Mouse (Mus musculus) left cerebral cortex, adult 8-10 months (tissue): ENCODE data around the gene Atf6b. TPM values are rescaled to one million over a fixed set of nuclear protein-coding genes. Genes with fewer than 3 reads are reported as not detected.

Experiments used
- DNase-seq, 2 experiments: peaks; one replicate each; pipeline ENCODE4 v3.0.0; 2022; ENCODE audit warnings: low spot score in 2 of 2
- total RNA-seq, 4 experiments: library from RNA; stranded (reverse); gene quantifications; 2 replicates each; pipeline ENCODE4 v1.2.4; 2022

Gene Atf6b
- 10 to 100 TPM; 46.3 to 56.8 (median 53.7) TPM for total RNA-seq

DNA sequence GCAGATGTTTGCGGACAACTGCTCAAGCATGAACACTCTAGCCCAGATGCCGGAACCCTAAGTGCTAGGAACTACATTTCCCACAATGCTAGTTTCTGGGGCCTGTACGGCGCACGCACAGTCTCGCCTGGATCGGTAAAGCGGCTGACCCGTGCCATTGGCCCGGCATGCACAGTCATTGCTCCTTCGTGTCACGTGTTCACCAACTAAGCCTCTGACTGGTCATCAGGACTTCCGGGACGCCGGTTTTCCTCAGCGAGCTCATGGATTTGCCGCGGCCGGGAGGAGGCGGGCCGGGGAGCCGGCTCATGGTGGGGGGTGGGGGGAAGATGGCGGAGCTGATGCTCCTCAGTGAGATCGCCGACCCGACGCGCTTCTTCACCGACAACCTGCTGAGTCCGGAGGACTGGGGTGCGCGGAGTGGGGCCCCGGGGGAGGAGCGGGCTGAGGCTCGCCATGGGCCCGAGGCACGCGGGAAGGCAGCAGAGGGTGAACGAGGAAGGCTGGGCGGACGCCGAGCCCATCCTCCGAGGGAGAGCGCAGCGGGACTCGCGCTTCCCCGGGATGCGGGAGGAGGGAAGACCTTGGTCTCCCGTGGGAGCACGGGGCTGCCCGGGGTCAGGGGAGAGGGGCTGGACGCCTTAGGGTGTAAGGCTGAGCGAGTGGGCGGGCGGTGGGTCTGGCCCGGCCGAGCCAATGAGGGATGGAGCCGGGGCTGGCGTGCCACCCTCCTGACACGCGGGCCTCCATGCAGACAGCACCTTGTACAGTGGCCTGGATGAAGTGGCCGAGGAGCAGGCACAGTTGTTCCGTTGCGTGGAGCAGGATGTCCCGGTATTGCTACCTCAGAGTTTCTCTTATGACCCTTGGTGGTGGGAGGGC is at the start of gene Atf6b:
Gene Atf6b, plus strand, starts transcription at position 241 of the 882 bp plus-strand sequence.
- peak; percentile 80 to 99 for DNase-seq

DNA sequence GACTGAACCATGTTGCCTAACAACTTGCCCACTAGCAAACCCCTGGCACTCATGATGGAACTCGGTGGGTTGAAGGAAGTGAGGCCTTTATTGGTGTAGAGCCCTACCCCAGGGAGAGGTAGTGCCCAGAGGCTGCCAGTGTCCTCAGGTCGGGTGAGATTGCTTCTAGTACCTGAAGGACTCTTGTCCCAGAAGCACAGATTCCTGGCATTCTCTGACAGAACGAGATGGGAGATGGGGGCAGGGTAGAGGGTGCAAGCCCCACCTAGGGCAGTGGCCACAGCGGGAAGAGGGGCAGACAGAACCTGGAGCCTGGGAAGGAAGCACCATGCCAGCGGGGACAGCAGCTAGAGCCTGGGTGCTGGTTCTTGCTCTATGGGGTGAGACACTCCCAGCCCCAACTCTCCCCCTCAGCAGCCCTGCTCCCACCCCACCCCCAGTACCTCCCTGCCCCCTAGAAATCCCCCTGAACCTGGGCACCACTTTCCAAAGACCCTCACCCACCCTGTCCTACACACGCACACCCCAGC is 49.3 kb upstream of the Atf6b start, which contains the start of gene Ager:
Gene Ager, plus strand, starts transcription at position 297 of the 530 bp plus-strand sequence.
- DNase-seq: no peak

DNA sequence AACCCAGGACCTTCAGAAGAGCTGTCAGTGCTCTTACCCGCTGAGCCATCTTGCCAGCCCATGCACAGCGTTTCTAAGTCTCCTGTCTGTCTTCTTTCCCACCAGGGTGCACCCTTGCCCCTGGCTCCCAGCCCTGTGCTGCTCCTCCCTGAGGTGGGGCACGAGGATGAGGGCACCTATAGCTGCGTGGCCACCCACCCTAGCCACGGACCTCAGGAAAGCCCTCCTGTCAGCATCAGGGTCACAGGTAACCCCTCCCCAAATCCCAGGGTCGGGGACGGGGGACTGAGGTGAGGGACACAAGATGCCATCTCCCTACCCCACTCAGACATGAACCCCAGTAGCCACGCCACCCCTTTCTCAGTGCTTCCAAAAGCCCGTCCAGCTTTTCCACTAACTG is 47.1 kb upstream of the Atf6b start:
- DNase-seq: no peak

DNA sequence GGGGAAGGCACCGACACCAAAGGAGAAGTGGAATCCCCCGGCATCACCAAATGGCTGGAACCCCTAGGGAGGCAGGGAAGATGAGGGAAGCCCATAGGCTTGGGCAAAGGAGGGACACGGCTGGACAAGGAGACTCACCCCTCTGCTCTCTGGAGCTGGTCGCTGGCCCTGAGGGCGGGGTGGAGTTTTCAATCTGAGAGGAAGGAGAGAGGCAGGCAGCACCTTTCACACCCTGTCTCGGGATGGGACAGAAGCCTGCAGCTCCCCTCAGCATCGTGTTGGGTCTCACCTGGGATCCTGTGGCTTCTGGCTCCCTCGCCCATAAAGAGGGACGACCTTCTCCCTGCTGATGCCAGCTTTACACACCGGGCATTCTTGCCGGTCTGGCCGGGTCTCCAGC is 45.1 kb upstream of the Atf6b start:
- no peak for DNase-seq

DNA sequence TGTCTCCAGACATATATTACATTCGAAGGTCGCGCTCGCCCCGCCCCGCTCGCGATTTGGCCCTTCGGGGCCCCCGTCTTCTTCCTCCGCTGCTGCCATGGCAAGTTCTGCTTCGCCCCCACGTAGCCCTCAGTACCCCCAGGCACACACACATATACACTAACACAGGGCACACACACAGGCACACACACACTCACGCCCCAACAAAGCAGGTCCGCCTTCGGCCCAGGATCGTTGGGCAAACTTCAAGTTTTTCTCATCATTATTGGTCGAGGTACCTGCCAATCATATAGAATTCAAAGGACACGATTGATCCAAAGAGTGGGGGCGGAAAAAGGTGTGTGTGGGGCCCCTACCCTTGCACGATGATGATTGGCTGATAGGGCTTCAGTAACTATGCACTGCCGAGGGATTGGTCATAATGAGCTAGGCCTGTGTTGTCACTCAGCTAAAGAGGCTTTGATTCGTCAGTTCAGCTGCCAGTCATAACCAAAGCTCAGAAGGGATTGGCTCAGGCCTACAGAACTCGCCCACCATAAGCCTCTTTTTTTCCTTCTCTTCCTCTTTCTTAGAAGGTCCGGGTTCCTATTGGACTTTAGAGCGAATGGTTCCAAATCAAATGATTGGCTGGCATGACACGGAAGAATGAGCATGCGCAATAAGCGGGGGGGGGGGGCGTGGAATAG is 43.4 kb upstream of the Atf6b start, which contains the start of gene Rnf5:
Gene Rnf5, minus strand, starts transcription at position 316 of the 686 bp plus-strand sequence.
- DNase-seq: peak; percentile 96 to 100

DNA sequence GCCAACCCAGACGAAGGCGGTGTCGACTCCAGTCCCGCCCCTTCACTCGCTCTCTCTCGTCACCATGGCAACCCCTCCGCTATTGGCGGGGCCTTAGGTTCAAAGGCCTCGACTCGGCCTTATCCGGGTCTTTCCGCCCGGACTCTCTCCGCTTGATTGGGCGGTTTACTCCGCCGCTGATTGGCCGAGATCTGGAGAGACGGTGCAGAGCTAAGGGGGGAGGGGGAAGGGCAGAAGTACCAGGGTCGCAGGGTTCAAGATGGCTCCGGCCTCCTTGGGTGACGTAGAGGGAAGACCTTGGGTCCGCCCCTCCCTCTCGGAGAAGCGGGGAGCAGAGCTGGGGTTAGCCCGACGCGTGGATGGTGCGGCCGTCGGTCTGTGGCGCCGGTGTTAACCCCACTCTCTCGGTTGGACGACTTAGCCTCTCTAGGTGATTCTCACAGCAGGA is 42.9 kb upstream of the Atf6b start, which contains the start of gene Agpat1:
Gene Agpat1, plus strand, starts transcription at position 202 of the 448 bp plus-strand sequence.
- DNase-seq: peak; percentile 92 to 99

DNA sequence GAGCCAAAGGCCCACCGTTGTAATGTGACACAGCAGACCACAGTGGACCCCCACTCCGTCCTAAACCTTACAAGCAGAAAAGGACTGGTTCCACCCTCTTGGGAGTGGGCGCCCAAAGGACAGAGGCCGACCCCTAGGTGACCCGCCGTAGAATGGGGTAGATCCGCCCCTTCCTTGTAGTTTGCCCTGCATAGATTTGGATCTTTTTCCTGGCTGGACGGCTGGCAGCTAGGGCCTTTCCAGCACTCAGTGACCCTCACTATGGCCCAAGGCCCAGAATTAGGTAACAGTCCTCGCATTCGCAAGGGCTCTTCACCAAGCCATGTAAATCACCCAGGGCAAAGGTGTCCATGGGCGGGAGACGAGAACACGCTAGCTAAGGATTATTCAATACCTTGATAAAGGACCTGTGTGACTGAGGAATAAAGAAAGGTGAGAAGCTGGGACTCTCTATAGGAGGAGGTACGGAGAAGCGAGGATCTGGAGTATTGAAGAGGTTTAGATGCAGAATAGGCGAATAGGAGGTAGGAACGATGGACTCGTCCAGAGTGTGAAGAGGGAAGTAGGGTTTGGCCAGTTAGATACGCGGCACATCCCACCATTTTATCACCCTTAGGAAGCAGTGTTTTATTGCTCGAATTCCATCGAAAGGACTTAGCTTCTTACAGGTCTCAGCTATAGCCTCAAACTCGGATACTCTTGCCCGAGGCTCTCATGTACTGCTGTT is 42.3 kb upstream of the Atf6b start:
- DNase-seq: no peak

DNA sequence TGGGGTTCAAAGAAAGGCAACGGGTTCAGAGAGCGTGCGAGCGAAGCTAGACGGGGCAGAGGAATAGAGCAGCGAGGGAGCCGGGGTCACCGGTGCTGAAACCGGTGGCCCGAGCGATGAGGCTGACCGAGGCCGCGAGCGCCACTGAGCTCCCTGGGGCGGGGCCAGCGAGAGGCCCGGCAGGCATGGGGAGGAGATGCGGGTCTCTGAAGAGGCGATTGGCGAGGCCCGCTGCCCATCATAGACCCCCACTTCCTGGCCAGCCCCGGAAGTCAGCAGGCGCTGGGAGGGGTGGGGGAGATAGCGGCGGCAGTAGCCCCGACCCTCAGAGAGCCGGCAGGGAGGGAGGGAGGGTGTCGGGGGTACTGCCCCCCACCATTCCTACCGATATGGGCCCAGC is 41.3 kb upstream of the Atf6b start:
- peak; percentile 94 to 97 for DNase-seq

DNA sequence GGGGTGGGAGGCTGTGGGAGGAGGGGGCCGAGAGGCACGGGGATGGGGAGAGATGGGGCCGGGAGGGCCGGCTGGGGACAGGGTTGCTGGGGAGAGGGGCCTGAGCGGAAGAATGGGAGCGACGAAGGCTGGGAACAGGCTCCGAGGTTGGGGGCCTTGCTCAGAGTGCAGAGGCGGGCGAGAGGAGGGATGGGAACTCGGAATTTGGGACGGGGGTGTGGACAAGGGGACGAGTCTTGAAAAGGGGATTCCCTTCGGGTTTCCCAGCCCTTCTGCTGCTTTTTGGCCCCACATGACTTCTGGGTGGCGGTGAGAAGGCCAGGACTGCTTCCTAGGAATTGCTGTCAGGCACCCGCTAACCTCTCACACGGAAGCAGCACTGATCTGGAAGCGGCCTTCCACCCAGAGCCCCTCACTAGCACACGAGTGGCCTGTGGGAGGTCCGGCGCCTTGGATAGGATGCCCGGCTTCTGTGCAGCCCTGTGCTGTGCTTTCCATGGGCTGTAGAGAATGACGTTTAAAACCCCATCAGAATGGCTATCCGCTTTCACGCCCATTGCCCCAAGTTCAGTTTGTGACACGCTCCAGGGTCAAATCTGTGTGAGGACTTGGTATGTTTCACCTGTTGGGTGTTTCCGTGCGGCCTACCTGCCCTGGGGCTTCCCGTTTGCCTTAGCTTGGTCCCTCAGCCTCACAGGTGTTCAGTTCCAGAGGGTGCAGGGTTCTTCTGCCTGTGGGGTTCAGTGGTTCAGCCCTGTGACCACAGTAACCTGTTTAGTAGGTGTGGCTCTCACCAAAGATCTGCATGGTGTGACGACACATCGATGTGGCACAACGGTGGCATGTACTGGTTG is 40.5 kb upstream of the Atf6b start:
- no peak for DNase-seq

DNA sequence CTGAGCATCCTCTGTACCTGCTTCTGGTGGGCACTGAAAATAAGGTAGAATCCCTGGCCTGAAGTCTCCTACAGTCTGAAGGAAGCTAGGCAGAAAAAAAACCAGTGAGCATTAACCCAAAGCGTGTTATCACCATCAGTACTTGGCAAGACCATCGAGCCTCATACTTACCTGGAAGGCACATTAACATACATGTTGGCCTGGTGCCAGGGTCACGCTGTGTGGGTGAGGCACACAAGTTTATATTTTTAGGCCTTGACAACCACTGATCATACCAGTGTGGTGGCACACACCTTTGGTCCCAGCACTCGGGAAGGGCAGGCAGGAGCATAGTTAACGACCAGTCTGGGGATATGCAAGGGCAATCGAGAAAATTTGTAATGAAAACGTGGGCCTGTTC is 38.9 kb upstream of the Atf6b start:
- DNase-seq: no peak

DNA sequence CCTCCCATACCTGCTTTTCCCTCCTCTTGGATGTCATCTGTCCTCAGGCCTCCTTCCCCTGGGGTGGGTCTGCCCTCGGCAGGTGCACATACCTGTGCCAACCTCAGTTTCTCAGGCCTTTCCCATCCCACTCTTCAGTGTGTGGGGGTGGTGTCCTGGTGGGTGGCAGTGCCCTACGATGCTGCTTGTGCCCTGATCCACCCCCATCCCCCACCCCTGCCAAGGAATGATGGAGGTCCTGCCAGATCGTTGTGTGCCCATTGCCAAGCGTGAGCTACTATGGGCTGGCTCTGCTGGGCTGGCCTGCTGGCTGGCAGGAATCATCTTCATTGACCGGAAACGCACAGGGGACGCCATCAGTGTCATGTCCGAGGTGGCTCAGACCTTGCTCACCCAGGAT is 35.9 kb upstream of the Atf6b start:
- no peak for DNase-seq

DNA sequence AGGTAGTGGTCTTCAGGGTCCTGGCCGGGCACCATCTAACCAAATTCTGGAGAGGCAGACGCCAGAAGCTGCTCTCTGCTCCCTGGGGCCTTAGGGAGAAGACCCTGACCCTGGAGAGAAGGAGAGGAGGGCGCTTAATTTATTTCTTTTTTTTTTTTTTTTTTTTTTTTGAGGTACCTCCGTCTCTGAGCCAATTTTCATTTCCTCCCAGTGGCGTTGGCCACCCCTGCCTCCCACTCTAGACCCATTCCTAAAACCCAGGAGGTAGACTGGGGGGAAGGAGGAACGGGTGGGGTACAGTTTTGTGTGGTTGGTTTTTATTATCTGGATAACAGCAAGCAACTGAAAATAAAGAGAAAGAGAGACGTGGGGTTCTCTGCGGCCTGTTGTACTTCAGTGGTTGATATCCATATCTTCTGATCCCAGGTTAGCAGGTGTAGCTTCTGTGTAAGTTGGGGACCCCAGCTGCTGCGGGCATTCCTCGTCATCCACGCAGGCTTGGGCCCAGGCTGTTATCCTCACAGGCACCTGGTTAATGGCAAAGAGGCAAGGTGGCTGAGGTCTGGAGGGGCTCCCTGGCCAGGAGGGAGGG is 33.8 kb upstream of the Atf6b start:
- DNase-seq: no peak

DNA sequence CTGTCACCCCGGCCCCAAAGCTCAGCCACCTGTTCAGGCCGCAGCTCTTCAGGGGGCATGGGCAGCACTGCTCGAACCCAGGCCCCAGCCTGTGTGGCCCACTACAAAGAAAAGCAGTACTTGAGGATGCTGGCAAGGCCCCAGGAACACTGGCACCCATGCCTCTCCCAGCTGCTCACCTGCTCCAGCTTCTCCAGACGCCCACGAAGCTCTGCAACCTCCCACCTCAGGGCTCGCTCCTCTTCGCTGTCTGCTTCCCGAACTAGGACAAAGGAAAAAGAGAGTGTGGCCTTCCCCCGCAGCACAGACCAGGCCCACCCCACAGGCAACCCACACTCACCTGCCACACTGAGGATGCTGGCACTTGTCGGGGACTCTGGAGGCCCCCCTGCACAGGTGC is 33.1 kb upstream of the Atf6b start:
- no peak for DNase-seq

DNA sequence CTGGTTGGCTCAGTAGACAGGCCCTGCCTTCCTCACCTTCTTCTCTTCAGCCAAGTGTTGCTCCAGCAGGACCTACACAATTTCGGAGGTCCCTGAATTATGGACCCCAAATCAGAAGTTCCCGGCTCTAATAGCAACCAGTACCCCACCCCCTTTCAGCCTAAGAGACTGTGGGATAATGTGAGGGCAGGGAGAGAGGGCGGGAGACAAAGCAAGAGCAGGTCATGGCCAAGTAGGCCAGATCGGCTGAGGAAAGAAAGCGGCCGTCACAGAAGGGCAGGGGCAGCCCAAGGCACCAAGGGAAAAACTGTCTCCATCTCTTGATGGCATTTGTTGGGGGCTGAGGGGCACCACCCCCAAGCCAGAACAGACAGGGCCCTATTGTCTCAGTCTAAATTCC is 31.1 kb upstream of the Atf6b start, which contains the start of gene Egfl8:
Gene Egfl8, minus strand, starts transcription at position 101 of the 400 bp plus-strand sequence.
- no peak for DNase-seq

DNA sequence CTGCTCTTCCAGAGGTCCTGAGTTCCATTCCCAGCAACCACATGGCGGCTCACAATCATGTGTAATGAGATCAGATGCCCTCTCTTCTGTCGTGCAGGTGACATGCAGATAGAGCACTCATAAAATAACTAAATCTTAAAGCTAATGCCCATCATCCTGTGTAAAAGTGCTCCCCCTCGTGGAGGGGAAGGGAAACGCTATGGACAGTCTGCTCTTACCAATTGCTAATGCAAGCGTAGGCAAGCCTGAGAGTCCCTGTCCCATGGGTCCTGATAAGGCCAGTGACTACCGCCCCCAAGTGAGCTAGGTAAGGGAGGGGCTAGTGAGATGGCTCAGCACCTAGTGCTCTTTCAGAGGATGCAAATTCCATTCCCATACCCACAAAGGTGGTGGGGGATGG is 27.9 kb upstream of the Atf6b start:
- DNase-seq: no peak

DNA sequence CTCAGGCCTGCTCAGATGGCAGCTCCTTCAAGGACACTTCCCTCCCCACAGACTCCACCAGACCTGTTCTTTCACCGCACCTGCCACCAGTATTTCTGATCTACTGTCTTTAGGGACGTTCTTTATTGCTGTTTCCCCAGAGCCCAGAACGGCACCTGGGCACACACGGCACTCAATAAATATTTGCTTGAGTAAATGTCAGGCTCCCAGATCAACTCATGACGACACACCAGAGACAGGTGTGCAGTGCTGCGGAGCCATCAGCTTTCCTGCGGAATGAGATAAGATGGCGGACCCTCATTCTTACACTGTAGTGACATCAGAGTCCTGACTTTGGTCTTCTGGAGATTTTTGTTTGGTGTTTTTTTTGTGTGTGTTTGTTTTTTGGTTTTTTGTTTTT is 25.9 kb upstream of the Atf6b start:
- no peak for DNase-seq

DNA sequence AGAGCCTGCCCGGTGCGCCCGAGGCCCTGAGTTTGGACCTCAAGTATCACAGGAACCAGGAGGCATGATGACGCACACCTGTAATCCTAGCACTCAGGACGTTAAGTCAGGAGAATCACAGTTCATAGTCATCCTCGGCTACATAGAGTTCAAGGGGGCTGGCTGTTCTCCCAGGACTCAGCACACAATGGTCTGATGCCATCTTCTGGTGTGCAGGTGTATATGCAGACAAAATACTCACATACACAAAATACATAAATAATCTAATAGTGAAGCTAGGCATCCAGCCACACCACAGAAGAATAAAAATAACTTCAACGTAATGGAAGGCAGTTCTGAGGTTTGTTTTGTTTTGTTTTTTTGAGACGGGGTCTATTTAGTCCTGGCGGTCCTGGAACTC is 23.8 kb upstream of the Atf6b start:
- DNase-seq: no peak

DNA sequence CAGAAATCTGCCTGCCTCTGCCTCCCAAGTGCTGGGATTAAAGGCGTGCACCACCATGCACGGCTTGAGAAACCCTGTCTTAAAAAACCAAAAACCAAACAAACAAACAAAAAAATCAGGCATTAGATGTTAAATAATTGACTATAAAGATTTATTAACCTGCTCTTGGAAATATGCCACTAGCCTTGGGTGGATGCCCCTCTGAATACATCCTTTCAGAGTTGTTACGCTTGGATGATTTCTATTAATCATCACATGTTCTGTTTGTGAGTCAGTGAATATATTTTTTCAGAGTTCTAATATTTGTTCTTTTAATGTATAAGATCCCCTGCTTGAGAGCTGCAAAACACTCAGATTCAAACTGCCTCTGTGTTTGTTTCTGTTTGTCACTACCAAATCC is 22.0 kb upstream of the Atf6b start:
- no peak for DNase-seq

DNA sequence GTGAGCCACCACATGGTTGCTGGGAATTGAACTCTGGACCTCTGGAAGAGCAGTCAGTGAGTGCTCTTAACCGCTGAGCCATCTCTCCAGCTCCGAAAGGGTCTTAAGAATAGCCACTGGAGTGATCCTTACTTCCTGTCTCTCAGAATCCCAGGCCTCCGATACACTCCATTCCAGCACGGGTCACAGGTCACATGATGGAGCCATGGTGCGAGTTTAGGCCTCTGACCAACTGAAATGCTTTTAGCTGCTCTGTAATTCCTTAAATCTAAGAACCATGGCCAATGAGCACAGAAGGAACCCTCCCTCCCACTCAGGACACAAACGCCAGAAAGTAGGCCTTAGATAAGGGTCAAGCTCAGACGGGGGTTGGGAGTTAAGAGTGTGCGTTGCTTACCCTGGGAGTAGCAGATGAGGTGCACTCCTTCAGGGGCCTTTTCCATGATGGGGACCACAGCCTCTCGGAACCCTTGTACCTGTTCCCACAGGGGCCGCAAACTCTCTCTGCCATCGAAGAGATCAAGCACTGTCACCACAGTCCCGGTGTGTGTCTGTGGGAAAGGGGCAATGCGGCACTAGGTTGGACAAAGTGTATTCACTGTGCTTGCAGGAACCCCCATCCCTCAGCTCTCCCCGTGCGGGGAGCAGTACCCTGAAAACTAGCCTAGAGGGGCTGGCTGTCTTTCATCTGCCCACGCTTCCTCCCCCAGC is 20.7 kb upstream of the Atf6b start:
- no peak for DNase-seq

DNA sequence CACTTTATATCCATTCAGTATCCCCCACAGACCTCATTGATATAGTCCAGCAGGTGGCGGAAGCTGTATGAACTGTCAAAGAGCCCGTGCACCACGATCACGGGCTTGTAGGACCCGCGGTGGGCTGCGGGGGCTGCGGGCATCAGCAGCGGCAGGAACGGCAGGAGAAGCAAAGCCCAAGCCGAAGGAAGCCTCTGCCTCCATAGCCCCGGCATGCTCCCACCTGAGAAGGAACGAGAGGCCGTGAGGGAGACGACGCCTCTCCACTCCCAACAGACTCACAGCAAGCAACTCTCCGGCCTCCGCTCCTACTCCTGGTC is 20.2 kb upstream of the Atf6b start:
- DNase-seq: no peak
